Mouse (Mus musculus) E14TG2a.4 (cell line): ENCODE data around the gene Glrx.

Experiments
- CTCF ChIP-seq: conservative IDR thresholded peaks from 2 replicates; pipeline ENCODE4 v1.5.1; 2014; ENCODE audit warnings: low read length
- NANOG ChIP-seq: IDR thresholded peaks from 2 replicates; pipeline ENCODE4 v1.6.1; 2014; ENCODE audit warnings: borderline replicate concordance, low read length, mixed read lengths

DNA sequence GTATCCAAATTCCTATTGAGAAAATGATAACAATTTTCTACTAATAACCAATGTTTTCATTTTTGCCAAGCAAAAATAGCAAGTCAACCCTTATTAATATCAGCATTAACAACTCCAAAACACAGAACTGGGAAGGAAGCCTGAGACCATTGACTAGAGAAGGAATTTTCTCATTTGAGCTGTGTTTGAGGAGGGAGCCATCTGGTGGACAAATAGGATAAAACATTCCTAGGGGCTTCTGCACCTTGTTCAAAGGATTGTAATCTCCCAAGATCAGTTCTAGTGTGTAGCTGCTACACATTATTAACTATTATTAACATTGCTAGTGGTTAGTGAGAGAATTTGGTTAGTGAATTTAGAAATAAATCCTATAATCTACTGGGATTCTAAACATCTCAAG lies 38.2 kb downstream of the Glrx start:
- TF ChIP-seq NANOG, result no peak
- TF ChIP-seq CTCF, result peak; percentile 47
